Mouse (Mus musculus) hindbrain, embryonic 10.5 days (tissue): ENCODE data around the gene Krtcap2. TPM values are rescaled to one million over a fixed set of nuclear protein-coding genes. Genes with fewer than 3 reads are reported as not detected.

Experiments used
- DNase-seq: peaks from one replicate; pipeline ENCODE4 v3.0.0-alpha.2; 2017; ENCODE audit warnings: low spot score
- H3K27ac ChIP-seq: fragments of 300-500 bp; sonication (generic); 2 replicates; pipeline ENCODE4 v1.5.1; 2016; ENCODE audit warnings: mild to moderate bottlenecking, moderate library complexity
- H3K27me3 ChIP-seq: fragments of 300-500 bp; sonication (generic); 2 replicates; pipeline ENCODE4 v1.6.1; 2016; ENCODE audit warnings: mild to moderate bottlenecking; ENCODE audit not compliant: poor library complexity, insufficient read depth, severe bottlenecking
- H3K36me3 ChIP-seq: fragments of 300-500 bp; sonication (generic); 2 replicates; pipeline ENCODE4 v1.6.1; 2016; ENCODE audit warnings: mild to moderate bottlenecking, moderate library complexity
- H3K4me1 ChIP-seq: fragments of 300-500 bp; sonication (generic); replicated peaks from 2 replicates; pipeline ENCODE4 v1.6.1; 2016; ENCODE audit warnings: mild to moderate bottlenecking
- H3K4me3 ChIP-seq: fragments of 300-500 bp; sonication (generic); 2 replicates; pipeline ENCODE4 v1.5.1; 2016; ENCODE audit warnings: mild to moderate bottlenecking, moderate library complexity
- H3K9me3 ChIP-seq: fragments of 300-500 bp; sonication (generic); 2 replicates; pipeline ENCODE4 v1.6.1; 2016; ENCODE audit warnings: mild to moderate bottlenecking, moderate library complexity
- WGBS: fragments of 180-500 bp; shearing (Covaris S2); methylation state at CpG from one replicate; pipeline ENCODE4 v1.1.7; 2016; 5-methylcytosine and 5-hydroxymethylcytosine counted together
- polyA plus RNA-seq: library from polyadenylated mRNA; unstranded; fragments of >200 nt; fragmentation: Nextera tagmentation; extraction: Ambion mirVana; gene quantifications from 2 replicates; pipeline ENCODE4 v1.2.1, GENCODE M21; 2016

The Krtcap2 gene
- polyA plus RNA-seq, 1 experiment from 2014 or later = 282 TPM

GRCm38 (mm10) chr3:89262417-89262816 lies 16.7 kb downstream of the Krtcap2 start:
- no peak overlapping the region for H3K27ac ChIP-seq
- DNase-seq = no peak
- peaks cover 16% of the 10 kb centered on the region for H3K27me3 ChIP-seq
- H3K4me3 ChIP-seq = no peak overlapping the region
- H3K4me1 ChIP-seq = peaks cover 22% of the 10 kb centered on the region
- H3K9me3 ChIP-seq = no peaks in the 10 kb centered on the region
- 75% methylated on average over 10 of the region's 10 CpGs for WGBS
- no peaks in the 10 kb centered on the region for H3K36me3 ChIP-seq

DNA sequence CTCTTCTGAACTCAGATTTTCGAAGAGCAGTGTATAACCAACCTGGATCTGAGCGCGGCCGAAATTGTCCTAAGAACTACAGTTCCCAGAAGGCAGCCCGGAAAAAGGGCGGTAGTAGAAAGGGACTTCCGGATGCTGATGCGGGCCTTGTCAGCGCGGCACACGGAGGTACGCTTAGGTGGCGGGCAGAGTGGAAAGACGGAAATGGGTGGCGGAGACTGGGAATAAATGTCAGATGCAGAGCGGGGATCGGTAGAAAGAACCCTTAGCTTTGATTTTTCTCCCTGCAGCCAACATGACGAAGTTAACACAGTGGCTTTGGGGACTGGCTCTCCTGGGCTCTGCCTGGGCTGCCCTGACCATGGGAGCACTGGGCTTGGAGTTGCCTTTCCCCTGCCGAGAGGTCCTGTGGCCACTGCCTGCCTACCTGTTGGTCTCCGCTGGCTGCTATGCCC lies 20.7 kb downstream of the Krtcap2 start:
- H3K36me3 ChIP-seq = peaks cover 7% of the 10 kb centered on the region
- 1% methylated on average over 20 of the region's 20 CpGs for WGBS
- DNase-seq = peak; percentile 83
- peak overlapping the region; percentile 64 for H3K4me3 ChIP-seq
- H3K27ac ChIP-seq = peak overlapping the region; percentile 87
- H3K4me1 ChIP-seq = peaks cover 47% of the 10 kb centered on the region
- H3K27me3 ChIP-seq = peaks cover 23% of the 10 kb centered on the region
- H3K9me3 ChIP-seq = no peaks in the 10 kb centered on the region

- Histone ChIP-seq H3K27ac (no peak overlapping the region), H3K27me3 (peaks cover 36% of the 10 kb centered on the region), H3K36me3 (peaks cover 13% of the 10 kb centered on the region), H3K9me3 (no peaks in the 10 kb centered on the region), H3K4me3 (0 out of 2 replicates have a peak overlapping the region, but pooled peaks have one; percentile 65), H3K4me1 (peaks cover 50% of the 10 kb centered on the region)
- no peak for DNase-seq
- WGBS = 49% methylated on average over 8 of the region's 8 CpGs
These were observed 23.1 kb downstream of the Krtcap2 start for GRCm38 (mm10) chr3:89268916-89269315.

- 7% methylated on average over 39 of the region's 39 CpGs for whole genome bisulfite sequencing
These were observed 24.4 kb downstream of the Krtcap2 start, which contains the start of gene Slc50a1 for GRCm38 (mm10) chr3:89270051-89270755. Gene Slc50a1, minus strand, starts transcription at chr3:89270570.

GRCm38 (mm10) chr3:89270891-89271290 lies 25.1 kb downstream of the Krtcap2 start:
- Histone ChIP-seq H3K27me3 (peaks cover 38% of the 10 kb centered on the region), H3K36me3 (peaks cover 13% of the 10 kb centered on the region), H3K27ac (peak overlapping the region; percentile 89), H3K9me3 (no peaks in the 10 kb centered on the region), H3K4me1 (peaks cover 48% of the 10 kb centered on the region), H3K4me3 (peak overlapping the region; percentile 65)
- DNase-seq = no peak
- 73% methylated on average over 6 of the region's 6 CpGs for WGBS

More at GRCm38 (mm10) chr3:89270051-89270755, 24.4 kb downstream of the Krtcap2 start, which contains the start of gene Slc50a1:
- Histone ChIP-seq H3K27ac (peak within 1 kb of the TSS; percentile 89), H3K36me3 (peaks cover 13% of the 10 kb centered on the region), H3K4me1 (peaks cover 50% of the 10 kb centered on the region), H3K9me3 (no peaks in the 10 kb centered on the region), H3K4me3 (peak within 1 kb of the TSS; percentile 65), H3K27me3 (peaks cover 36% of the 10 kb centered on the region)
- DNase-seq = peak; percentile 77

- no peak for DNase-seq
- no peak overlapping the region for H3K27ac ChIP-seq
- no peak overlapping the region for H3K4me3 ChIP-seq
- 74% methylated on average over 6 of the region's 6 CpGs for WGBS
- peaks cover 13% of the 10 kb centered on the region for H3K36me3 ChIP-seq
- H3K9me3 ChIP-seq = no peaks in the 10 kb centered on the region
- peaks cover 47% of the 10 kb centered on the region for H3K27me3 ChIP-seq
- peaks cover 44% of the 10 kb centered on the region for H3K4me1 ChIP-seq
These were observed 26.0 kb downstream of the Krtcap2 start for GRCm38 (mm10) chr3:89271760-89272159.

DNA sequence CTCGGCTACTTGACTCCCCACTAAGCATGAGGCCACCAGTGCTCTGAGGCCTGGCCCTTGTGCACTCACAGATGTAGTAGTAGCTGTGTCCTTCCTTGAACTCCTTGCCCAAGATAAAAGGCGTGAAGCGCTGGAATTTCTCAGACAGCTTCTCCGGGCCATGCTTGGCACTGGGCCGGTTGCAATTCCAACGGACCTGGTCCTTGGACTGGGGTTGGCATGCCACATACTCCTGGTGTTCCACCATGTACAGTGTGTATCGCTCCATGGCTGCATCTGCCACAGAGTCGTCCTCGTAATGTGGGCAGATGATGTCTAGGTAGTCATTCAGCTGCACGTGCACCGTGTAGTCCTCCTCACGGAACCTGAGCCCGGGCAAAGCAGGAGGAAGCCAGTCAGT lies 30.3 kb downstream of the Krtcap2 start:
- no peaks in the 10 kb centered on the region for H3K9me3 ChIP-seq
- no peak overlapping the region for H3K27ac ChIP-seq
- H3K36me3 ChIP-seq = 0 out of 2 replicates have a peak, but pooled peaks cover 6% of the 10 kb centered on the region
- peaks cover 70% of the 10 kb centered on the region for H3K27me3 ChIP-seq
- WGBS = 92% methylated on average over 13 of the region's 13 CpGs
- H3K4me1 ChIP-seq = peaks cover 49% of the 10 kb centered on the region
- DNase-seq = no peak
- H3K4me3 ChIP-seq = no peak overlapping the region

DNA sequence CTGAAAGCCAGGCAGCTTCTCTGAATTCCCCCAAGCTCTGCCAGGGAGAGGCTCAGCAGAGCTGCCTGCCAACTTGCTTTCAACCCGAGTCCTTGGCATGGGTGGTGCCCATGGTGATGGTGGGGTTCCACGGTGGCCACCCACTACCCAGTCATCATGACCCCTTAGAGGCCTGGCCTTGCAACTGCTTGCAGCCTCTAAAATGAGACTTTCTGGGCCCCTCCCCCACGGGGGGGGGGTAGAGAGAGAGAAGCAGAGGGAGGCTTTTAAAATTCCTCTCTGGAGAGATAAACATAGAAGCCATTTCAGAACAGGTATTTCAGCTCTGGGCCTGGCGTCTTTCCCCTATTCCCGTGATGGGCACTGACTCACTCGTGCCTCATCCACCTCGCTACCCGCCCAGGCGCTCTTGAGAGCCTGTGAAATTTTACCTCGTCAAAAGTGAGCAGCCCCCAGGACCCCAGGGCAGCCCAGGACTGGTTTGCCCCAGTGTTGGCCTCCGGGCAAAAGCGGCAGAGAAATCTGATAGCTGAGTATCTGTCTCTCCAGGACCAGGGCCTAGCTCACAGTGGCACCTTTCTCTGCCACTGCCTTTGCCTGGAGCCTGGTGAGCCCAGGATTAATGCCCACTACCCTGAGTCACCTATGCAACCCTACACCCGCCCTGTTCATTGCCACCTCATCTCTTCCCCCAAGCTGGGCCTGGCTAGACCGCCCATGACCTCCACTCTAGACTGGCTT lies 31.7 kb downstream of the Krtcap2 start:
- WGBS = 50% methylated on average over 14 of the region's 14 CpGs
- Histone ChIP-seq H3K27me3 (peaks cover 70% of the 10 kb centered on the region), H3K36me3 (0 out of 2 replicates have a peak, but pooled peaks cover 2% of the 10 kb centered on the region), H3K27ac (peak overlapping the region; percentile 78), H3K4me3 (peak overlapping the region; percentile 62), H3K9me3 (no peaks in the 10 kb centered on the region), H3K4me1 (peaks cover 60% of the 10 kb centered on the region)
- no peak for DNase-seq

DNA sequence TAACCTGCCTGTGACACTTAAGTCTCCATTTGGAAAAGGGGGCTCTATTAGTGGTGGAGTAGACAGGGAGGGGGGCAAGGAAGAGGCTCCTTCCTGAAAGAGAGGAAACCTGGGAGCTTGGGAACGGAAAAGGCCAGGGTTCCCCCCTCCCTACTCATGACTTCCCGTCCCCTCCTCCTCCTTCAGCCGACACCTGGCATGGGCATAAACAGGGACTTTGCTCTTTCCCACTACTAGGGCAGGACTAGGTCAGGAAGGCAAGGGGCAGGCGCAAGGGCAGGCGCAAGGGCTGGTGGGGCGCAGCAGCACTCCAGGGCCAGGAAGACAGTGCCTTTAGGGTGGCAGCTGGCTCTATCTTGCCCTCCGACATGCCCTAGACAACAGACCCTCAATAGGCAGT lies 32.3 kb downstream of the Krtcap2 start:
- peak overlapping the region; percentile 78 for H3K27ac ChIP-seq
- no peaks in the 10 kb centered on the region for H3K9me3 ChIP-seq
- H3K36me3 ChIP-seq = no peaks in the 10 kb centered on the region
- peaks cover 60% of the 10 kb centered on the region for H3K4me1 ChIP-seq
- peak overlapping the region; percentile 62 for H3K4me3 ChIP-seq
- no peak for DNase-seq
- H3K27me3 ChIP-seq = peaks cover 65% of the 10 kb centered on the region
- 71% methylated on average over 7 of the region's 7 CpGs for WGBS

DNA sequence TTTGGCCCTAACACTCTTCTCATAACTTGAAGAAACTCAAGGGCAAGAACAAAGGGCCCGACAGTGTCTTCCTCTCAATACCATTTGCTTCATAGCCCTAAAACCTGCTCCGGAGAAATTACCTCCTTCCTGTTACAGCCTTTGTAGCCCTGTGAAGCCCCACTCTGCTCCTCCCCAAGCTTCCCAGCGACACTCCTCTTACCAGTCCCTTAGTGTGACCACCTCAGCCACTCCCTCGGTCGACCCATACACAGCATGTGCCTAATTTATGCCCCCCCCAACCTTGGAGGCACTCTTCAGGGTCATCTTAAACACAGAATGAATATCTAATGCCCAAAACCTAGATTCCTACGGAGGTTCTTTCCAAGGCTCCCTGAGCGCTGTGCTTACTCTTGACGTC lies 32.9 kb downstream of the Krtcap2 start:
- Histone ChIP-seq H3K27ac (peak overlapping the region; percentile 78), H3K36me3 (no peaks in the 10 kb centered on the region), H3K4me3 (peak overlapping the region; percentile 62), H3K9me3 (no peaks in the 10 kb centered on the region), H3K4me1 (peaks cover 60% of the 10 kb centered on the region), H3K27me3 (peaks cover 65% of the 10 kb centered on the region)
- no peak for DNase-seq
- 18% methylated on average over 8 of the region's 8 CpGs for WGBS

- peak; percentile 78 for DNase-seq
- H3K27ac ChIP-seq = peak overlapping the region; percentile 78
- peaks cover 65% of the 10 kb centered on the region for H3K27me3 ChIP-seq
- H3K36me3 ChIP-seq = no peaks in the 10 kb centered on the region
- WGBS = 2% methylated on average over 35 of the region's 35 CpGs
- H3K4me1 ChIP-seq = peaks cover 60% of the 10 kb centered on the region
- H3K9me3 ChIP-seq = no peaks in the 10 kb centered on the region
- H3K4me3 ChIP-seq = peak overlapping the region; percentile 62
These were observed 33.6 kb downstream of the Krtcap2 start for GRCm38 (mm10) chr3:89279153-89279890.

- Histone ChIP-seq H3K4me1 (peaks cover 60% of the 10 kb centered on the region), H3K27ac (peak overlapping the region; percentile 78), H3K27me3 (peaks cover 69% of the 10 kb centered on the region), H3K4me3 (peak overlapping the region; percentile 62), H3K36me3 (no peaks in the 10 kb centered on the region), H3K9me3 (no peaks in the 10 kb centered on the region)
- peak; percentile 38 for DNase-seq
- WGBS = under 1% methylated on average over 29 of the region's 29 CpGs
These were observed 34.4 kb downstream of the Krtcap2 start for GRCm38 (mm10) chr3:89280050-89280605.
